Mouse (Mus musculus) limb, embryonic 15.5 days (tissue): Measurements from ENCODE around the gene Clec16a. TPM values are rescaled to one million over a fixed set of nuclear protein-coding genes. Genes with fewer than 3 reads are reported as not detected.

Source experiments
- ATAC-seq: fragments of 200-750 bp; cut with Nextera tagmentation; 2 replicates; pipeline ENCODE4 v1.8.0; 2017; ENCODE audit warnings: low read depth, moderate TSS enrichment; ENCODE audit not compliant: insufficient number of reproducible peaks, low FRiP score, low TSS enrichment
- H3K27ac ChIP-seq: fragments of 300-500 bp; sonication (generic); 2 replicates; pipeline ENCODE4 v1.5.1; 2015; ENCODE audit warnings: moderate library complexity, mild to moderate bottlenecking, inconsistent platforms
- H3K27me3 ChIP-seq: fragments of 300-500 bp; sonication (generic); 2 replicates; pipeline ENCODE4 v1.6.1; 2015; ENCODE audit warnings: inconsistent platforms
- H3K36me3 ChIP-seq: fragments of 300-500 bp; sonication (generic); 2 replicates; pipeline ENCODE4 v1.6.1; 2015; ENCODE audit warnings: inconsistent platforms
- H3K4me1 ChIP-seq: fragments of 300-500 bp; sonication (generic); 2 replicates; pipeline ENCODE4 v1.6.1; 2015; ENCODE audit warnings: inconsistent platforms
- H3K4me2 ChIP-seq: fragments of 300-500 bp; sonication (generic); 2 replicates; pipeline ENCODE4 v1.6.1; 2015; ENCODE audit warnings: mild to moderate bottlenecking, inconsistent platforms
- H3K4me3 ChIP-seq: fragments of 300-500 bp; sonication (generic); 2 replicates; pipeline ENCODE4 v1.5.1; 2015; ENCODE audit warnings: mild to moderate bottlenecking, inconsistent platforms
- H3K9ac ChIP-seq: fragments of 300-500 bp; sonication (generic); 2 replicates; pipeline ENCODE4 v1.6.1; 2015; ENCODE audit warnings: inconsistent platforms
- H3K9me3 ChIP-seq: fragments of 300-500 bp; sonication (generic); 2 replicates; pipeline ENCODE4 v1.6.1; 2016; ENCODE audit warnings: inconsistent platforms
- WGBS: fragments of 180-500 bp; shearing (Covaris S2); methylation state at CpG from one replicate; pipeline ENCODE4 v1.1.7; 2015; 5-methylcytosine and 5-hydroxymethylcytosine counted together
- polyA plus RNA-seq: library from polyadenylated mRNA; unstranded; fragments of >200 nt; fragmentation: Nextera tagmentation; extraction: Ambion mirVana; gene quantifications from 2 replicates; pipeline ENCODE4 v1.2.1, GENCODE M21; 2015

Clec16a gene
- polyA plus RNA-seq, 1 experiment from 2014 or later = 34.3 TPM

DNA sequence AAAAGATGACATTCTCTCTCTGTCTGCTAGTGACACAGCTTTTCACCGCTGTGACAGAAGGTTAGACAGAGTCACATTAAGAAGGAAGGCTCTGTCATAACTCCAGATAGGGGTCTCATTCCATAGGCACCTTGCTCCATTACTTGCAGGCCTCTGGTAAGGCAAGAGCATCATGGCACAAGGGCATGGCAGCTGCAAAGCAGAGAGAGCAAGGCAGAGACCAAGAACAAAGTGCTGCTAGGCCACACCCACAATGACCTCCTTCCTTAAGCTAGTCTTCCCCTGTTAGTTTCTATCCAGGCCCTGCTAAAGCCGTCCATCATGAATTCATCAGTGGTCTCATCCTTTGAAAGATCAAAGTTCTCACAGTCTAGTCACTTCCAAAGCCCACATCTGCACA lies 170.5 kb downstream of the Clec16a start:
- no peaks in the 10 kb centered on the region for H3K36me3 ChIP-seq
- H3K4me2 ChIP-seq = no peak overlapping the region
- H3K9ac ChIP-seq = no peak overlapping the region
- no peak overlapping the region for H3K4me3 ChIP-seq
- H3K4me1 ChIP-seq = peaks cover 13% of the 10 kb centered on the region
- no peak overlapping the region for H3K27ac ChIP-seq
- no peaks in the 10 kb centered on the region for H3K27me3 ChIP-seq
- H3K9me3 ChIP-seq = no peaks in the 10 kb centered on the region
- ATAC-seq = no peak
- WGBS = 82% methylated on average over 2 of the region's 2 CpGs

GRCm38 (mm10) chr16:10716696-10717095 lies 171.6 kb downstream of the Clec16a start:
- H3K27ac ChIP-seq = no peak overlapping the region
- no peak overlapping the region for H3K9ac ChIP-seq
- no peaks in the 10 kb centered on the region for H3K27me3 ChIP-seq
- 76% methylated on average over 2 of the region's 2 CpGs for WGBS
- H3K36me3 ChIP-seq = no peaks in the 10 kb centered on the region
- H3K4me2 ChIP-seq = no peak overlapping the region
- ATAC-seq = no peak
- H3K9me3 ChIP-seq = no peaks in the 10 kb centered on the region
- no peak overlapping the region for H3K4me3 ChIP-seq
- H3K4me1 ChIP-seq = peaks cover 10% of the 10 kb centered on the region

DNA sequence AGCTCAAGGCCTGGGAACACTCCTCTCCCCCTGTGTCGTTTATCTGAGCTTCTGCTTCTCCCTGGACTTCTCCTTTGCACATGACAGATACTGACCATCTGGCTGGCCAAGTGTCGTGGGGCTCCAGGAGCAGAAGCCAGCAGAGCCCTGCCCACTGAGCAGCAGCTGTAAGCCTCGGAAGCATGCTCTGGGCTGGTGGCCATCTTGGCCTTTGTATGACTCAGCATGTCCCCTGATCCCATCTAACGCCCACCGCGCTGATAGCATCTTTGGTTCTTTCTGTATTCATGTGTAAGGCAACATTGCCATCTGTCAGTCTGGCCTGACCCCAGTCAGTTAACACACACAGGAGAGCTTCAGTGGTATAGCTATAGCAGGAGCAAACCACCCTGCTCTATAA lies 174.8 kb downstream of the Clec16a start:
- no peaks in the 10 kb centered on the region for H3K9me3 ChIP-seq
- no peaks in the 10 kb centered on the region for H3K4me1 ChIP-seq
- 74% methylated on average over 6 of the region's 6 CpGs for WGBS
- H3K9ac ChIP-seq = no peak overlapping the region
- no peak overlapping the region for H3K4me2 ChIP-seq
- no peaks in the 10 kb centered on the region for H3K36me3 ChIP-seq
- no peaks in the 10 kb centered on the region for H3K27me3 ChIP-seq
- no peak for ATAC-seq
- no peak overlapping the region for H3K4me3 ChIP-seq
- no peak overlapping the region for H3K27ac ChIP-seq

DNA sequence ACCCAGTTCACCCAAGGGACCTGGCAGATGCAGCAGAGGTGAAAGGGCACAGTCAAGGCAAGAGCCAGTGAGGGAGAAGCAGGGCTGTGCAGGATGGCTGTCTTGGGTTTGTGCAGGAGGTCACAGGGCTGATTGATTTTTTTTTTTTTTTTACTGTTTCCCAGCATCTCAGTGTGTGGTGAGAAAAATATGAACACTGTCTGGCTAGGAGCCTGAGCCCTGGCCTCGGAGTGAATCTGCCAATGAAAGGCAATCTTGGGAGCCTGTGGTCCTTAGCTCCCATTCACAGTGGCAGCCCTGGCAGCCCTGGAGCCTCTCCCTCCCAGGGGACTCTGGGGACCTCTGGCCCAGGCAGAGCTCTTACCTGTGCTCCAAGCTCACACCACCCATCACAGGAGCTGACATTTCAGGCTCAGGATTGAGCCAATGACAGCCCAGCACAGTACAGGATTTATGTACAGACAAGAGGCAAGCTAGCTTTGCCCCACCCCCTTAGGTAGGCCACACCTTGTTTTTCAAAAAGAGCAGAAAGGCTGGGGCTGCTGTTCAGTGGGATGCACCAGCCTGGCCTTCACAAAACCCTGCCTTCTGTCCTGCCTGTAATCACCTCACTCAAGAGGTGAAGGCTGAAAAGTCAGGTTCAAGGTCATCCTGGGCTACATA lies 177.9 kb downstream of the Clec16a start:
- Histone ChIP-seq H3K4me2 (no peak overlapping the region), H3K9me3 (no peaks in the 10 kb centered on the region), H3K27ac (no peak overlapping the region), H3K9ac (no peak overlapping the region), H3K36me3 (no peaks in the 10 kb centered on the region), H3K4me3 (no peak overlapping the region), H3K4me1 (no peaks in the 10 kb centered on the region), H3K27me3 (no peaks in the 10 kb centered on the region)
- WGBS = 47% methylated on average over 1 of the region's 1 CpGs
- no peak for ATAC-seq

- Histone ChIP-seq H3K9me3 (no peaks in the 10 kb centered on the region), H3K27ac (no peak overlapping the region), H3K4me3 (no peak overlapping the region), H3K36me3 (no peaks in the 10 kb centered on the region), H3K9ac (no peak overlapping the region), H3K4me1 (no peaks in the 10 kb centered on the region), H3K4me2 (no peak overlapping the region), H3K27me3 (no peaks in the 10 kb centered on the region)
- WGBS = 78% methylated on average over 5 of the region's 5 CpGs
- no peak for ATAC-seq
These were observed 178.9 kb downstream of the Clec16a start for GRCm38 (mm10) chr16:10723816-10724647.

GRCm38 (mm10) chr16:10725156-10725555 lies 180.0 kb downstream of the Clec16a start:
- Histone ChIP-seq H3K27me3 (no peaks in the 10 kb centered on the region), H3K4me3 (no peak overlapping the region), H3K4me1 (no peaks in the 10 kb centered on the region), H3K9ac (no peak overlapping the region), H3K4me2 (no peak overlapping the region), H3K27ac (no peak overlapping the region), H3K9me3 (no peaks in the 10 kb centered on the region), H3K36me3 (no peaks in the 10 kb centered on the region)
- no peak for ATAC-seq
- WGBS = 64% methylated on average over 2 of the region's 2 CpGs

DNA sequence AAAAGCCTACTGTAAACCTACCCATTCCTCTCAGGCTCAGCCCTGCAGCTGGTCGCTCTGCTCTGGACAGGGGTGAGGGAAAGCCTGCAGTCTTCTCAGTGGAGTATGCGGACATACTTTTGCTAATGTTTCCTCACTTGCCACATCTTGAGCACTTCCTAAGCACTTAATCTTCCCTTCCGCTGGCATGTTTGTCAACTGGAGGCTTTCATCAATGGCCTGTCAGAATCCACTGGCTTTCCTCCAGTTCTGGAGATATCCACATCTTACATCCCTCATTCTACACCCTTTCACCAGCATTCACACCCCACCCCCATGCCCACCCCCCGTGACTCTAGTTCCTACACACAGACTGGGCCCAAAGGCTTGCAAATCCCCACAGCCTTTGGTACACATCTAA lies 182.5 kb downstream of the Clec16a start:
- Histone ChIP-seq H3K27ac (no peak overlapping the region), H3K9ac (no peak overlapping the region), H3K36me3 (no peaks in the 10 kb centered on the region), H3K9me3 (no peaks in the 10 kb centered on the region), H3K4me2 (no peak overlapping the region), H3K27me3 (no peaks in the 10 kb centered on the region), H3K4me3 (no peak overlapping the region), H3K4me1 (no peaks in the 10 kb centered on the region)
- WGBS = 75% methylated on average over 4 of the region's 4 CpGs
- no peak for ATAC-seq

GRCm38 (mm10) chr16:10728886-10729285 lies 183.7 kb downstream of the Clec16a start:
- no peak overlapping the region for H3K9ac ChIP-seq
- ATAC-seq = no peak
- no peaks in the 10 kb centered on the region for H3K9me3 ChIP-seq
- no peaks in the 10 kb centered on the region for H3K36me3 ChIP-seq
- H3K4me1 ChIP-seq = no peaks in the 10 kb centered on the region
- WGBS = 22% methylated on average over 3 of the region's 3 CpGs
- no peak overlapping the region for H3K4me3 ChIP-seq
- H3K27me3 ChIP-seq = no peaks in the 10 kb centered on the region
- H3K4me2 ChIP-seq = no peak overlapping the region
- no peak overlapping the region for H3K27ac ChIP-seq

DNA sequence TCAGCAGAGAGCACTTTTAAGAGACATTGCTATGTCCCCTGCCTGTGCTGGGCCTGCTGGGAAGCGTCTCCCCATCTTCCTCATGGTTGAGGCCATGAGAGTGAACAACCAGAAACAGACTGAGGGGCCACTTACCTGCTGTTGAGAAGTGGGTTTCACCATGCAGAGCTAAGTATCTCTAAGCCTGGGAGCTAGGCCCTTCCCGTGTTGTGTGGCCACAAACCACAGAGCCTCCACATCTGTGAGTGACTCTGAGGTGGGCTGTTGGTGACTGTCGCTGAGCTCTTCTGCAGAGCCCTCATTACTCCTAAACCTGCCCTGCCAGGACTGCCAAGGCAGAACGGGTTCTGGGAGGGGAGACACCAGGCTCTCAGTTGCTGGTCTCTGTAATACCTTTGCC lies 185.8 kb downstream of the Clec16a start:
- no peaks in the 10 kb centered on the region for H3K9me3 ChIP-seq
- H3K36me3 ChIP-seq = no peaks in the 10 kb centered on the region
- H3K27me3 ChIP-seq = no peaks in the 10 kb centered on the region
- 0 out of 2 replicates have a peak, but pooled peaks cover 5% of the 10 kb centered on the region for H3K4me1 ChIP-seq
- H3K4me3 ChIP-seq = no peak overlapping the region
- 77% methylated on average over 4 of the region's 4 CpGs for WGBS
- no peak for ATAC-seq
- H3K27ac ChIP-seq = no peak overlapping the region
- no peak overlapping the region for H3K4me2 ChIP-seq
- H3K9ac ChIP-seq = no peak overlapping the region

DNA sequence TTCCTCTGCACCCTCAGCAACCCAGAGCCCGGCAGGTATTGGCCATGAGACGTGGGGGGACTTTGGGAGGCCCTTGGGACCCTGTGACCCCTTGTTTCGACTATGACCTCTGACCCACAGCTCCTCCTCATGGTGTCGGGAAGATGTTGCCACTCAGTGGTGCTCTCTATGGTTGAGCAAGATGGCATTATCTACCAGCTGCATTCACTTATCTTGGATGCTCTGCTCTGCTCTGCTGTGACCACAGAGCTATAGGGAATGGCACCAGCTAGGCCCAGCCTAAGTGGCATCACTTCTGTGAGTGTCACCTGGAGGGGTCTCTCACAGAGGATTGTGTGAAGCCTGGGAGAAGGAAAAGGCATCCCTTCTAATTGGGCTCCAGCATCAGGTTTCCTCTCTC lies 186.6 kb downstream of the Clec16a start:
- Histone ChIP-seq H3K27me3 (no peaks in the 10 kb centered on the region), H3K9ac (no peak overlapping the region), H3K4me3 (no peak overlapping the region), H3K4me1 (0 out of 2 replicates have a peak, but pooled peaks cover 5% of the 10 kb centered on the region), H3K9me3 (no peaks in the 10 kb centered on the region), H3K27ac (no peak overlapping the region), H3K36me3 (no peaks in the 10 kb centered on the region), H3K4me2 (no peak overlapping the region)
- ATAC-seq = no peak
- 76% methylated on average over 4 of the region's 4 CpGs for WGBS

GRCm38 (mm10) chr16:10732421-10732820 lies 187.3 kb downstream of the Clec16a start:
- ATAC-seq = no peak
- 81% methylated on average over 5 of the region's 5 CpGs for WGBS
- Histone ChIP-seq H3K36me3 (no peaks in the 10 kb centered on the region), H3K9ac (no peak overlapping the region), H3K4me1 (peaks cover 7% of the 10 kb centered on the region; the same call in 1 of the 2 replicates), H3K9me3 (no peaks in the 10 kb centered on the region), H3K4me3 (no peak overlapping the region), H3K27ac (no peak overlapping the region), H3K4me2 (no peak overlapping the region), H3K27me3 (no peaks in the 10 kb centered on the region)

GRCm38 (mm10) chr16:10735781-10736180 lies 190.6 kb downstream of the Clec16a start:
- peaks cover 14% of the 10 kb centered on the region; the same call in 1 of the 2 replicates for H3K4me1 ChIP-seq
- no peak overlapping the region for H3K27ac ChIP-seq
- H3K36me3 ChIP-seq = no peaks in the 10 kb centered on the region
- WGBS = 58% methylated on average over 2 of the region's 2 CpGs
- no peaks in the 10 kb centered on the region for H3K9me3 ChIP-seq
- H3K4me3 ChIP-seq = no peak overlapping the region
- no peaks in the 10 kb centered on the region for H3K27me3 ChIP-seq
- ATAC-seq = no peak
- H3K4me2 ChIP-seq = no peak overlapping the region
- H3K9ac ChIP-seq = no peak overlapping the region
